Mouse (Mus musculus) telencephalon, adult 2 months (tissue): ENCODE results near the gene Hebp1.

Source experiments
- DNase-seq: peaks from one replicate; pipeline ENCODE4 v3.0.0-alpha.2; 2011; ENCODE audit warnings: low read depth, low spot score

Hebp1 gene

GRCm38 (mm10) chr6:135197446-135197845 is 376 bp downstream of the Hebp1 start:
- no peak for DNase-seq

DNA sequence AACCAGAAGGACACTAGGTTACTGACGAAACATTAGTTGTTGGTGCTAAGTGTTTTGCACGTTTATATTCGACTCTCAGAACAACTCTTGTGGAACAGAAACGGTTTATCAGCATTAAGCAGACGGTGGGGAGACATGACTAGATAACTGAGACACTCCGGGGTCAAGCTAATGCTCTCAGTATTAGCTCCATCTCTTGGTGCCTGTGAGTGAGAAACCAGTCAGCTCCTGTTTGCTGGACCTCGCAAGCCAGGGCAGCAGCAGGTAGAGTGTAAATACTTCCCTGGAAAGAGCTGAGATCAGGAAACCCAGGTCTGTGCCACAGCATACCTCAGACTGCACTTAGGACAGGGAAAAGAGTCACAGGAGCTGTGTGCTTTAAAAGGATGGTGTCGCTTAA is 1.1 kb downstream of the Hebp1 start:
- DNase-seq = no peak

GRCm38 (mm10) chr6:135194907-135195306 is 2.9 kb downstream of the Hebp1 start:
- no peak for DNase-seq

DNA sequence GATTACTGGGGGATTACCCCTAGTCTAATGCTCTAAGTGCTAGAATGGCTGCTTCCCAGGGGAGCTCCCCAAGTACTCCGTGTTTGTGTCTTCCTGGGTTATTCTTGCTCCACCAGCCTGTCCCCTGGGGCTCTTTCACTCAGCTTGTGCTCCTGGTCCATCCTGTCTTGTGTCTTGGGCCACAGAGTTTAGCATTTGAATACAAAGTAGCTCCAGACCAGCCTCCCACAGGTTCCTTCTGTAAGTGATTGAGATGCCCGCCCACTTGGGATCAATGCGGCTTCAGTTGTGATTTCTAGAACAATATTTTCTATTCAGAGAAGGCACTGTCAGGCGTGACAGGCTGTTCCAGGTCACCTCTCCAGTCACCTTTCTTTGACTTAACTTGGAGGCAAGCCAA is 4.1 kb downstream of the Hebp1 start:
- DNase-seq = no peak

GRCm38 (mm10) chr6:135192993-135193392 is 4.8 kb downstream of the Hebp1 start:
- DNase-seq = no peak

DNA sequence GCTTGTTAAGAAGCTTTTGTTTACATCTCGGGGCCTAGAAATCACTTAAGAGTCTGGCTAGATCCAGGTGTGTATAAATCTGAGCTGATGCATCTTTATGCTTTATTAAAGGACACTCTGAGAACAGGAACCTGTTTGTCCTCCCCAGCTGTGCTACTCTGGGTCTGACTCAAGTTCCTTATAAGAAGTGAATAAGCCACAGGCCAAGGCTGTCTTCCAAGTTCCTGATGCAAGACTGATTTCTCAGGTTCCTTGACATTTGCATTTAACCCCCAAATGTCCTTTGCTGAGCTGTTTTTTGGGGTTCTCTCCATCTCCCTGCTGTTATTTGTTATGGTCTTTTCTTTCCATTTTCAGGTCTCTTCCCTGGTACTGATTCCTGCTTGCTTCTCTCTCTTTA is 5.9 kb downstream of the Hebp1 start:
- DNase-seq = no peak

- no peak for DNase-seq
These were observed 7.7 kb downstream of the Hebp1 start for GRCm38 (mm10) chr6:135190122-135190521.

GRCm38 (mm10) chr6:135188629-135189028 is 9.2 kb downstream of the Hebp1 start:
- DNase-seq = no peak

GRCm38 (mm10) chr6:135187076-135187917 is 10.5 kb downstream of the Hebp1 start:
- DNase-seq = no peak

DNA sequence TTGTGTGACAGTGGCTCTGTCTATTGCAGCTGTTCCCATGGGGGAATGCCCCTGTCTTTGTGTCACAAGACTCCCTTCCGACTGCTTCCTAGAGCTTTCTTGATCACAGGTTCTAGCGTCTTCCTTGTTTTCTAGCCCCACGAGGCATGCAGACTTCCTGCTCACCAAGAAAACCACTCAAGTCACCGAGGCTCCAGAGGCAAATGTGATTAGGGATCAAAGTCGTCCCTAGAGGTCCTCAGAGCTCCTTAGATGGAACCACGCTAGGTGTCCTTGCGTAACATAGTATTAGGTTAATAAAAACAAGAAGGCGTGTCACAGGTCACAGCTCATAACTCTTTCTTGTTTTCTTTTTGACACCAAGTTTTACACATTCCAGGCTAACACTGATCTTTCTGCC is 13.9 kb downstream of the Hebp1 start:
- no peak for DNase-seq

DNA sequence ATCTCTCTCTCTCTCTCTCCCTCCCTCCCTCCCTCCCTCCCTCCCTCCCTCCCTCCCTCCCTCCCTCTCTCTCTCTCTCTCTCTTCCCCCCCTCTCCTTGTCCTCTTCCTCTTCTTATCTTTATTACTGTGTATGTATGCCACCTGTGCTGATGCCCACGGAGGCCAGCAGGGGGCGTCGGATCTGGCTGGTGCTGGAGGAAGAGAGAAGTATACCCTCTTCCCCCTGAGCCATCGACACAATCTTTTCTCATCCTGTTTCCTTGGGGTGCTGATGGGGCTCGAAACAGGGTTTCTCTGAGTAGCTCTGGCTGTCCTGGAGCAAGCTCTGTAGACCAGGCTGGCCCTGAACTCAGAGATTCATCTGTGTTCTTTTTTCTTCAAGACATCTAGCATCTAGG is 14.9 kb downstream of the Hebp1 start:
- no peak for DNase-seq

GRCm38 (mm10) chr6:135178599-135178998 is 19.2 kb downstream of the Hebp1 start:
- no peak for DNase-seq

DNA sequence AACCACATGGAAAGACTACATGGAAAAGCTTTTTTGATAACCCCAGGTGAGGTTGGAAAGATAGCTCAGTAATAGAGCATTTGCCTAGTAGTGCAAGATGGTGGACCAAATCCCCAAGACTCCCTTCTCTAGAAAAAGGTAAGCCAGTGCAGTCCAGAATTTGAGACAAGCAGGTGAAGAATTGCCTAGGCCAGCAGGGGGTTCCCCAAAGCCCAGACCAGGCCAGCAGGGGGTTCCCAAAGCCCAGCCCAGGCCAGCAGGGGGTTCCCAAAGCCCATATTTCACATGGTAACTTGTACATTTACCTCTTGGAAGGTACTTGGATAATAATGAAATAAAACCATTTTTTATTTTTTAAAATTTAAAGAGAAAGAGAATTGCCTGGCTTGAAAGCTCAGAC is 20.6 kb downstream of the Hebp1 start:
- DNase-seq = no peak

GRCm38 (mm10) chr6:135175014-135175413 is 22.8 kb downstream of the Hebp1 start:
- DNase-seq = peak; percentile 70

DNA sequence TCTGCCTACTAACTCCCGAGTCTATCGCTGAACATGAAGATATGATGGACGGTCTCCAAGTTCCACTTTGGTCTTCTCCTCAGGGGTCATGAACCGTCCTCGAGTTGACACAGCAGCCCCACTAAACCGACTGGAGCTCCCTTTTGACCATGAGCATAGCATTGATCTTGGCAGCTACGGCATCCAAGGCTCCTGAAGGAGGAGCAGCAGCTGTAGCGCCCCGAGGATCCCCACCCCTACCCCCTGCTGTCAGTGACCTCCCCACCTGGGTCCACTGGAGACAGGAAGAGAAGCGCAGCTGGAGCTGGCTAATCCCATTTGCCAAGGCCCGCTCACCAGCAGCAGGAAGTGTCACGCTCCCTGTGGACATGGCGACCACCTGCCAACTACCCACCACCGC is 26.1 kb downstream of the Hebp1 start:
- DNase-seq = no peak

GRCm38 (mm10) chr6:135169246-135169645 is 28.6 kb downstream of the Hebp1 start:
- no peak for DNase-seq

- DNase-seq = no peak
These were observed 29.4 kb downstream of the Hebp1 start for GRCm38 (mm10) chr6:135168471-135168870.

- peak; percentile 65 for DNase-seq
These were observed 30.2 kb downstream of the Hebp1 start for GRCm38 (mm10) chr6:135167380-135168311.

GRCm38 (mm10) chr6:135166712-135167111 is 31.1 kb downstream of the Hebp1 start:
- DNase-seq = no peak

- no peak for DNase-seq
These were observed 31.6 kb downstream of the Hebp1 start for GRCm38 (mm10) chr6:135166262-135166661.

GRCm38 (mm10) chr6:135165706-135166105 is 32.1 kb downstream of the Hebp1 start:
- DNase-seq = no peak

DNA sequence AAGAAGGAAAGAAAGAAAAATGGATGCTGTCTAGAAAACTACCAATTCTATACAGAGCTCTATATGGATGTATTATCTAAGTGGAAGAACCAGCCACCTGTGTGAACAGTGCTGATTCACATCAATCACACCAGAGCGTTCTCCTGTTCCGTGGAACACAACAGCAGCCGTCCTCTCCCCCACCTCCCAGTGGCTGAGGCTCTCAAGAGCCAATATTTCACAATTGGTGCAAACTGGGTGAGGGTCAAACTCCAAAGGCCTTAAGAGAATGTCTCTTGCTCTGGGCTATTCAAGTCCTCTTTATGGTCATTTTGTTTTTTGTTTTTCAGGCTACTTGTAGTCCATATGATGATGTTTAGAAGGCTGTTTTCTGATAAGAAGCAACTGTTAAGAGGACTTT is 32.6 kb downstream of the Hebp1 start:
- DNase-seq = no peak

DNA sequence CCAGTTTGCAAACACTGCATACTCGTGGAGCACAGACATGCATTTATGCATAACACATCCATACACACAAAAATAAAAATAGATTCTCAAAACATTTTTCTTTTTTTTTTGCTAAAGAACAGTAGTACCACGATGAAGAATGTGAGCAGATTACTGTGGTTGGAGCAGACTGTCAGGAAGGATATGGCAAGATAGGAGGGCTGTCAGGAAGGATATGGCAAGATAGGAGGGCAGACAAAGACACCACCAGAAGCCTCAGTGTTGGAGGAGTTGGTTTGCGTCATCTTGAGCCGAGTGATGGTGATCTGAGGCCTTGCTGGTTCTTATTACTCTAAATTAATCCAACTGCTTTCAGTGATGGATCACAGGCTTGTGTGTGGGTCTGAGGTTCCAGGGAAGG is 35.0 kb downstream of the Hebp1 start:
- DNase-seq = no peak
